Mouse (Mus musculus) adrenal gland, postnatal 14 days (tissue): ENCODE measurements around the gene Efcab5. TPM values are rescaled to one million over a fixed set of nuclear protein-coding genes. Genes with fewer than 3 reads are reported as not detected.
"Not testable (repeated sequence)": the region's sequence is repeated elsewhere in the genome, so short reads cannot be mapped to it uniquely, and the experiment has no call there.

ENCODE experiments used
- DNase-seq: peaks from one replicate; pipeline ENCODE4 v3.0.0; 2021; ENCODE audit warnings: mixed read lengths
- microRNA-seq, 2 experiments: library from miRNA; unstranded; fragments of <30 nt; microRNA quantifications; one replicate each; pipeline ENCODE4 v1.2.0; 2021
- total RNA-seq: library from RNA; stranded (reverse); gene quantifications from 2 replicates; pipeline ENCODE4 v1.2.3, GENCODE M21; 2021

Gene Efcab5
- total RNA-seq, 1 experiment from 2014 or later: 0.30 TPM

DNA sequence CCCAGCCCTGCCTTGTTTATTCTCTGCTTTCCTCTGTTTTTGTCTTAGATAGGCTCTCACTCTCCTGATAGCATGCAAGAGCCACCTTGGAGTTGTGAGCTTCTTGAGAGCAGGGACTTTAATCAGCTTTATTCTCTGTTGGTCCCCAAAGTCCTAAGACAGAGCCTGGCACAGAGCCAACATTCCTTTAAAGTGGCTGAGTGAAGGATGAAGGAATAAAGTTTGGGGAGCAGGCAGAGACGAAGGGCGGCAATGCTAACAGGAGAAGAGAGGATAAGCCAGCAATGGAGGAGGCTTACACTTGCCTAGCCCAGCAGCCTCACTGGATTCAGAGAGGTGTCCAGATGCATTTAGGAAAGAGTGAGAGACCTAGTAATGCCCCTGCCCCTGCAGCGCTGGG lies 92.2 kb downstream of the Efcab5 start:
- DNase-seq: no peak

DNA sequence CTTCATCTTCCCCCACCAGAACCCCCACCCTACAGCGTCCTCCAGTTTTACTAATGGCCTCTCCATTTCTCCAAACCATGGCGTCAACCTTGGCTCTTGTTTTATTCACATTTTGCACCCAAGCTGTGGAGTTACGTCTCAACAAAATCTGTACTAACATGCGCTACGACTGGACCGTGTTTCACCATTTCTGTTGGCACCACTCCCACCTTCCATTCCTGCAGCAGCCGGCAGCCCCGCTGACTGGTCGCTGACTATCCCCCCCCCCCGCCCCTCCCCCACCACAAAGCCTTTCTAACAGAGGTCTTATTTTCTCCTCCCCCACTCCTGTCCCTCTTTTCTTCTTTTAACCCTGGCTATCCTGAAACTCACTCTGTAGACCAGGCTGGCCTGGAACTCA lies 93.6 kb downstream of the Efcab5 start:
- peak; percentile 39 for DNase-seq

DNA sequence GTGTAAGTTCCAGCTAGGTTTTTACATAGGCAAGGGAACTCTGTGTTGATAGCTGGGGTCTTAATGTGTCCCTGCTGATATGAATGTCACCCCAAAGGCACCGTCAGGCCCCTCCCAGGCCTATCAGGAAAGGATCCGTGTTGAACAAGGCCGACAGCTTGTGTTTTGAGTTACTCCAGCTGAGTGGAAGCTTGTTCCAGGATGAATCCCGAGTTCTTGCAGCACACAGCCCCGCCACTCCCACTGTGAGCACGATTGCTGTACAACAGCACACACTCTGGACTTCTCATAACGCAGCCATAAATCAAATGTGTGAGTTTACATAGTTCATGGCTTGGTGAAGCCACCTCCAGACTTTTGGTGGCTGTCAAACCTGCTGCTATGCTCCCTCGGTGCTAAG lies 94.6 kb downstream of the Efcab5 start:
- DNase-seq: no peak

GRCm38 (mm10) chr11:77093208-77093607 lies 95.6 kb downstream of the Efcab5 start:
- peak; percentile 69 for DNase-seq

DNA sequence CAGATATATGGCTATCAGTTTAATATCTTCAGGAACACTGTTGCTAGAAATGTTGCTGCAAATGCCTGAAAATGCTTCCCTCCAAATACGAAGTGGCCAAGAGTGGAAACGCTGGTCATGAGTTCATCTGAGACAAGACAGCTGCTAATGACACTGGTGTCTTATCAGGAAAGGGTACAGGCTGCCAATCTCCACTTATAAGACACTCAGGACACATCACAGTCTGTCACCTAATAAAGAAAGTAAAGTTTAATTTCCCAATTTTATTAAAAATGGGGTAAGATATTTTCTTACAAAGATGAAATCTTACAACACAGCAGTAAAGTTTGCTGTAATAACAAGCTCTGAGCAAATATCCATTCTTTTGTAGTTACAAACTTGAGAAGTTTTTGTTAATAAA lies 99.6 kb downstream of the Efcab5 start:
- DNase-seq: no peak

GRCm38 (mm10) chr11:77087004-77087403 lies 101.8 kb downstream of the Efcab5 start:
- DNase-seq: no peak

DNA sequence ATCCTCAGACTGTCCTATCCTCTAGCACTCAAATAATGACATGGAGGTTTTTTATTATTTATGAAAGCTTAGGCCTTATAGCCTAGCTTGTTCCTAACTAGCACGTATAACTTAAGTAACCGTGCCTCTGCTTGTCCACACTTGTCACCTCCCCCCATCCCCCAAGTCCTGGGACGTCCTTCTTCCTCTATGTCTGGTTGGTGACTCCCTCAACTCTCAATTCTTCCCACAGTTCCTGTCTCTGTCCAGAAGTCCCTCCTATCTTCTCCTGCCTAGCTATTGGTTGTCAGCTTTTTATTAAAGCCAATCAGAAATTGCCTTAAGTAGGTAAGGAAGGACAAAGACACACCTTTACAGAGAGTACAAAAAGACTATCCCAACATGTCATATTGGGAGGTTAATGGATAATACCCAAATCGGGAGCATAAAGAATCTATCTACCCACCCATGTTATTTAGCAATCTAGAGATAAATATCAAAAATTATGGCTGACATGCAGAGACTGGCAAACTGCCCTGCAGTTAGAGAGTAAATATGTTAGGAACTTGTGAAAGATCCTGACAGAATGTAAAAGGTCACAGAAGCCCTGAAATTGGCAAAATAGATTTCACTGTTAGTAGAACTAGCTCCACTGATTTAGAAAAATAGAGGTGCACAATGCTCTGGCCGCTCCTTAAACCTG lies 104.6 kb downstream of the Efcab5 start:
- peak; percentile 20 for DNase-seq

DNA sequence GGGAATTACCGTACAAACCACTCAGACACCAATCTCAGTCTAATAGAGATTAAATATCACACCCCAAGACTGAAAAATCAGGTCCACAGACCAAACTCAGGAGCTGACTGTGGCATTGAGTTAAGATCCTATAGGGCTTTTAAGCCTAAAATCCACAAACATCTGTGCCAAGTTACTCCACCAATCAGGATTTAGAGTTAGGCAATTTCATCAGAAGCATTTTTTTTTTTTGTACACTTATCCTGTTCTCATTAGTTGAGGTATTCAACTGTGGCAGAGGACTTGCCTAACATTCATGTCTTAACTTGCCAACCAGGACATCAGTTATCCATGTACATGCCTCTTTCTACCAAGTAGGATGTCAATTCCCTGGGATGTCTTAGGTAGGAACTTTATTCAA lies 109.4 kb downstream of the Efcab5 start:
- DNase-seq: no peak

GRCm38 (mm10) chr11:77078273-77079134 lies 110.3 kb downstream of the Efcab5 start, which contains the start of gene Nsrp1:
TSS of gene Nsrp1 (minus strand) at chr11:77078435.
- DNase-seq: peak; percentile 95

GRCm38 (mm10) chr11:77077792-77078191 lies 111.0 kb downstream of the Efcab5 start:
- DNase-seq: peak; percentile 59

- not testable (repeated sequence) for DNase-seq
These were observed 111.4 kb downstream of the Efcab5 start for GRCm38 (mm10) chr11:77077331-77077730.

- DNase-seq: peak; percentile 53
These were observed 118.0 kb downstream of the Efcab5 start for GRCm38 (mm10) chr11:77070721-77071120.

DNA sequence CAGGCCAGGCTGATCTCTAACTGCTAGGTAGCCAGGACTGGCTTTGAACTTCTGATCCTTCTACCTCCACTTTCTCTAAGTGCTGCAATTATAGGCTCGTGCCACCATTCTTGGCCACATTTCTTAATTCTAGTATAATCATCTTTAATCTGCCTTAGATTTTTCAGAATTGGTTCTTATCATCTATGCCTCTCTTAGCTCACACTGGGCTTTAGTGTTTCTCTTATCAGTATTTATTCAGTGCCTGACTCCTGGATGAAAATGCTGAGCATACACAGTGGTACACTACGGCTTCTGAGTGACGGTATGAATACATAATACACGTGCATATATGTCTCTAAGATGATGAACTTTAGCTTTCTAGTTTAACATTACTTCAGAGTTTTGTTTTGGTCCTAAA lies 119.9 kb downstream of the Efcab5 start:
- DNase-seq: no peak

GRCm38 (mm10) chr11:77063406-77063805 lies 125.4 kb downstream of the Efcab5 start:
- DNase-seq: no peak

GRCm38 (mm10) chr11:77061951-77062350 lies 126.8 kb downstream of the Efcab5 start:
- no peak for DNase-seq

DNA sequence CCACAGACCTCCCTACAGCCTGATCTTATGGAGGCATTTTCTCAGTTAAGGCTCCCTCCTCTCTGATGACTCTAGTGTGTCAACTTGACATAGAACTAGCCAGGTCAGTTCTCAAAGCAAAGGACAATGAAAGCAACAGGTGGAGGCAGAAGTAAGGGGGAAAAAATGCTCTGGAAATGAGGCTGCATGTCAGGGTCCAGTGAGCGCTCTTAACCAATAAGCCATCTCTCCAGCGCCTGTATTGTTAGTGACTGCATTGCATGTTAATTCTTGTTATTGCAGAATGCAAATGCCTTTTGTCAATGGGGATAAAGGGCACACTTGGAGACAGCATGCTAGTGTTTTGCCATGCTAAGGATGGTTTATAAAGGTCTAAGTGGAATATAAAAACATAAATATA lies 146.0 kb downstream of the Efcab5 start:
- no peak for DNase-seq

- no peak for DNase-seq
These were observed 146.9 kb downstream of the Efcab5 start for GRCm38 (mm10) chr11:77041891-77042290.

Small RNA genes lying within 50 kb of the gene (microRNA-seq; reads per million reads assigned to microRNA genes)
- 1,387 to 3,840 reads per million in 2 experiments for gene Mir423

Other genes starting within 250 kb of the Efcab5 start
- 37.1 and 38.4 TPM in 2 replicates for gene Slc6a4, start 190.4 kb downstream of the Efcab5 start, total RNA-seq
- gene Nsrp1, start 110.5 kb downstream of the Efcab5 start, total RNA-seq: 25.3 and 28.2 TPM in 2 replicates
- gene Ssh2, start 27.3 kb upstream of the Efcab5 start, total RNA-seq: 33.5 and 51.4 TPM in 2 replicates